ENCODE assay signal across 20 mouse cellular contexts in genomic region chr1:170777688-170778087, GRCm38 (mm10).
DNase-seq lines count a peak whose midpoint lies in the region; ATAC-seq and TF ChIP-seq lines count a peak whose summit lies in the region.
"Had no signal": no experiment of that assay in that cellular context is flagged by ENCODE, and none has a peak within 500 bp of the region (broad histone marks: within the 10 kb centered on the region; RNA-seq: fewer than 3 reads in every experiment).

No protein-coding gene starts in this region.

- WGBS in intestine, postnatal 0 days, result 98% methylated on average over 4 of the region's 4 CpGs
- WGBS in intestine, embryonic 16.5 days, result 95% methylated on average over 4 of the region's 4 CpGs
- 94% methylated on average over 4 of the region's 4 CpGs for WGBS in liver, postnatal 0 days (ENCODE audit: insufficient replicate concordance)
- WGBS in liver, embryonic 11.5 days, result 92% methylated on average over 4 of the region's 4 CpGs

- no peaks in the 10 kb centered on the region for H3K27me3 ChIP-seq in intestine, postnatal 0 days (replicated peaks; ENCODE audit: control insufficient read depth, insufficient read depth, low read length)
- H3K27me3 ChIP-seq in intestine, embryonic 16.5 days (replicated peaks; ENCODE audit: control insufficient read depth, insufficient read depth, low read length), result no peaks in the 10 kb centered on the region
- no peaks in the 10 kb centered on the region for H3K27me3 ChIP-seq in liver, postnatal 0 days (ENCODE audit: insufficient read depth, low read length)
- H3K27me3 ChIP-seq in liver, embryonic 11.5 days (replicated peaks; ENCODE audit: control insufficient read depth, insufficient read depth, low read length), result no peaks in the 10 kb centered on the region
- H3K27me3 ChIP-seq: embryonic facial prominence, embryonic 13.5 days; forebrain, embryonic 15.5 days; hindbrain, embryonic 13.5 days; intestine, embryonic 15.5 days had no signal

- no peak overlapping the region for H3K9ac ChIP-seq in intestine, postnatal 0 days (ENCODE audit: low read depth, low read length)
- H3K9ac ChIP-seq in intestine, embryonic 16.5 days (ENCODE audit: low read depth, low read length), result no peak overlapping the region
- H3K9ac ChIP-seq in liver, postnatal 0 days (replicated peaks), result no peak overlapping the region
- no peak overlapping the region for H3K9ac ChIP-seq in liver, embryonic 11.5 days (ENCODE audit: low read depth, low read length)
- H3K9ac ChIP-seq: embryonic facial prominence, embryonic 13.5 days; forebrain, embryonic 15.5 days; hindbrain, embryonic 13.5 days; intestine, embryonic 15.5 days had no signal

- DNase-seq in liver, postnatal 0 days, result no peak
- no peak for DNase-seq in liver, embryonic 11.5 days (ENCODE audit: low spot score)
- DNase-seq in R1 (ENCODE audit: low read depth, low spot score), result peak; percentile 31
- no peak for DNase-seq in spleen, adult 18-20 months
- no peak for DNase-seq in spleen, postnatal 10 days (ENCODE audit: low spot score in 2 of 2)
- DNase-seq: adrenal gland, postnatal 36 days; cerebellum, adult 18-20 months; heart, postnatal 10 days; kidney, postnatal 14 days; retina, postnatal 1 day; thymus, postnatal 4 days had no signal

- no peak overlapping the region for H3K4me3 ChIP-seq in intestine, postnatal 0 days (ENCODE audit: low read depth, low read length)
- no peak overlapping the region for H3K4me3 ChIP-seq in intestine, embryonic 16.5 days (ENCODE audit: low read length)
- no peak overlapping the region for H3K4me3 ChIP-seq in liver, postnatal 0 days (ENCODE audit: low read depth, low read length)
- no peak overlapping the region for H3K4me3 ChIP-seq in liver, embryonic 11.5 days (ENCODE audit: low read depth, low read length)
- H3K4me3 ChIP-seq: embryonic facial prominence, embryonic 13.5 days; forebrain, embryonic 15.5 days; hindbrain, embryonic 13.5 days; intestine, embryonic 15.5 days had no signal

- H3K9me3 ChIP-seq in intestine, postnatal 0 days (ENCODE audit: control insufficient read depth), result no peaks in the 10 kb centered on the region
- H3K9me3 ChIP-seq in intestine, embryonic 16.5 days (ENCODE audit: control insufficient read depth, low read length), result no peaks in the 10 kb centered on the region
- no peaks in the 10 kb centered on the region for H3K9me3 ChIP-seq in liver, postnatal 0 days (ENCODE audit: low read length)
- H3K9me3 ChIP-seq in liver, embryonic 11.5 days (ENCODE audit: control insufficient read depth, low read length), result no peaks in the 10 kb centered on the region
- H3K9me3 ChIP-seq: embryonic facial prominence, embryonic 13.5 days; forebrain, embryonic 15.5 days; hindbrain, embryonic 13.5 days; intestine, embryonic 15.5 days had no signal

- no peak for ATAC-seq in intestine, postnatal 0 days
- no peak for ATAC-seq in intestine, embryonic 16.5 days
- no peak for ATAC-seq in liver, postnatal 0 days
- no peak for ATAC-seq in liver, embryonic 11.5 days (replicated peaks; ENCODE audit: low FRiP score)
- peak; percentile 39; the same call in 1 of the 2 replicates for ATAC-seq in neutrophil, adult 5-6 weeks (ENCODE audit: extremely low read depth, insufficient number of reproducible peaks, low FRiP score, poor library complexity, severe bottlenecking)
- ATAC-seq: forebrain, embryonic 15.5 days; intestine, embryonic 15.5 days; midbrain, embryonic 16.5 days had no signal

- no peak overlapping the region for H3K27ac ChIP-seq in intestine, postnatal 0 days (ENCODE audit: low read depth, low read length)
- no peak overlapping the region for H3K27ac ChIP-seq in intestine, embryonic 16.5 days (ENCODE audit: low read length)
- no peak overlapping the region for H3K27ac ChIP-seq in liver, postnatal 0 days (ENCODE audit: low read depth)
- no peak overlapping the region for H3K27ac ChIP-seq in liver, embryonic 11.5 days (ENCODE audit: low read depth, low read length)
- H3K27ac ChIP-seq: embryonic facial prominence, embryonic 13.5 days; forebrain, embryonic 15.5 days; hindbrain, embryonic 13.5 days; intestine, embryonic 15.5 days had no signal

- no peak for TF ChIP-seq EP300 in liver, postnatal 0 days (IDR thresholded peaks at IDR 0.05; ENCODE audit: low read depth)

- no peak overlapping the region for H3K4me2 ChIP-seq in intestine, postnatal 0 days (replicated peaks; ENCODE audit: low read depth)
- no peak overlapping the region for H3K4me2 ChIP-seq in intestine, embryonic 16.5 days (ENCODE audit: low read depth, low read length)
- no peak overlapping the region for H3K4me2 ChIP-seq in liver, postnatal 0 days (ENCODE audit: low read depth, low read length)
- no peak overlapping the region for H3K4me2 ChIP-seq in liver, embryonic 11.5 days
- H3K4me2 ChIP-seq: embryonic facial prominence, embryonic 13.5 days; forebrain, embryonic 15.5 days; heart, embryonic 11.5 days; hindbrain, embryonic 13.5 days; intestine, embryonic 15.5 days had no signal

- H3K4me1 ChIP-seq in intestine, postnatal 0 days (replicated peaks; ENCODE audit: control insufficient read depth, insufficient read depth, low read length), result no peaks in the 10 kb centered on the region
- H3K4me1 ChIP-seq in intestine, embryonic 16.5 days (ENCODE audit: control insufficient read depth, insufficient read depth, low read length), result no peaks in the 10 kb centered on the region
- no peaks in the 10 kb centered on the region for H3K4me1 ChIP-seq in liver, postnatal 0 days (ENCODE audit: insufficient read depth)
- H3K4me1 ChIP-seq in liver, embryonic 11.5 days (replicated peaks; ENCODE audit: control insufficient read depth, insufficient read depth, low read length), result no peaks in the 10 kb centered on the region
- H3K4me1 ChIP-seq: embryonic facial prominence, embryonic 13.5 days; forebrain, embryonic 15.5 days; hindbrain, embryonic 13.5 days; intestine, embryonic 15.5 days had no signal

- TF ChIP-seq CTCF in intestine, postnatal 0 days (IDR thresholded peaks at IDR 0.05; ENCODE audit: low read depth), result peak; percentile 35; the same call in 1 of the 2 replicates
- TF ChIP-seq CTCF in liver, postnatal 0 days (IDR thresholded peaks at IDR 0.05; ENCODE audit: low read depth), result peak; percentile 50

- H3K36me3 ChIP-seq in intestine, postnatal 0 days (ENCODE audit: control insufficient read depth, insufficient read depth), result 0 out of 2 replicates have a peak, but pooled peaks cover 2% of the 10 kb centered on the region
- H3K36me3 ChIP-seq in intestine, embryonic 16.5 days (ENCODE audit: control insufficient read depth, insufficient read depth, low read length), result no peaks in the 10 kb centered on the region
- peaks cover 15% of the 10 kb centered on the region for H3K36me3 ChIP-seq in liver, postnatal 0 days (replicated peaks; ENCODE audit: insufficient read depth, low read length)
- no peaks in the 10 kb centered on the region for H3K36me3 ChIP-seq in liver, embryonic 11.5 days (ENCODE audit: control insufficient read depth, insufficient read depth, low read length)
- H3K36me3 ChIP-seq: forebrain, embryonic 15.5 days; intestine, embryonic 15.5 days had no signal
